Mouse (Mus musculus): ENCODE data around the gene Ank3.

DNA sequence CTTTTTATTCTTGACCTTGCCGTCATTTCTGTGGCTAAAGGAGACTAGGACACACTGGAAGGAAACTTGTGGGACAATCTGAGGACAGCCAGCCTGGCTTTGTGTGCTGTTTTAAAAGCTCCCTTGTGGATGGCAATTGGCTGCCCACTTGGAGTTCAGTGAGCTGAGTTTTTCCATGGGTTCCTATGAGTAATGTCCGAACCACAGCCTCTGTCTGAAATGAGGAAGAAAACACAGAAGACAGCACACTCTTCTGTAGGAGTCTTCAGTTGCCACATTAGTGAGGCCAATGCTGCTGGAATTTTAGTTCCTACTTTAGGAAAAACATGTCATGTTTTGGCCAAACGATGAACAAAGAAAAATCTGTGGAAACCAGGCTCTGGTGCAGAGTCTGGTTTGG is 380.7 kb downstream of the Ank3 start:
- TF ChIP-seq EP300 (IDR thresholded peaks at IDR 0.05) (no peak), CTCF (IDR thresholded peaks at IDR 0.05) (no peak)

Measured in lung, postnatal 0 days (tissue).